Mouse (Mus musculus) gonadal fat pad, adult 2 months (tissue): ENCODE data around the gene Dlk2. TPM values are rescaled to one million over a fixed set of nuclear protein-coding genes. Genes with fewer than 3 reads are reported as not detected.

Source experiments
- DNase-seq: peaks from one replicate; pipeline ENCODE4 v3.0.0-alpha.2; 2012; ENCODE audit warnings: low read depth
- polyA plus RNA-seq: library from polyadenylated mRNA; depleted of rRNA; stranded (reverse); fragments of >200 nt; gene quantifications from 2 replicates; pipeline ENCODE4 v1.2.3, GENCODE M21; 2012; rRNA removed

Gene Dlk2
- polyA plus RNA-seq, 1 experiment, result 5.3 TPM

DNA sequence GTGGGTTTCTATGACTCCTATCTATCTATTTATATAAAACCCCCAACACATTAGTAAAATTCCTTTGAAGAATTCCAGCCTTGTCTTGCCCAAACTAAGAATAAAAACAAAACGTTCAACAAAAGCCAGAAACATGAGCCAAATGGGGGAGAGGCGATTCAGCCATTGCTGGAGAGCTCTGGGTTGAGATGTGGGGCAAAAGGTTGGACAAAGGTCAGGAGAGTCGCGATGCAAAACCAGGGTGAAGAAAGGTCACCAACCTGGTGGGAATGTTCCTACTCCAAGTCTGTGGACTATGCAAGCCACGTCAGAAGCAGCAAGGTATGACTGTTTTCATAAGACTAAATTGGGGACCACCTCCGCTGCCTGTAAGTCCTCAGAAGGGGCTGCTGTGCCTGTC, 23.3 kb downstream of the Dlk2 start:
- no peak for DNase-seq

DNA sequence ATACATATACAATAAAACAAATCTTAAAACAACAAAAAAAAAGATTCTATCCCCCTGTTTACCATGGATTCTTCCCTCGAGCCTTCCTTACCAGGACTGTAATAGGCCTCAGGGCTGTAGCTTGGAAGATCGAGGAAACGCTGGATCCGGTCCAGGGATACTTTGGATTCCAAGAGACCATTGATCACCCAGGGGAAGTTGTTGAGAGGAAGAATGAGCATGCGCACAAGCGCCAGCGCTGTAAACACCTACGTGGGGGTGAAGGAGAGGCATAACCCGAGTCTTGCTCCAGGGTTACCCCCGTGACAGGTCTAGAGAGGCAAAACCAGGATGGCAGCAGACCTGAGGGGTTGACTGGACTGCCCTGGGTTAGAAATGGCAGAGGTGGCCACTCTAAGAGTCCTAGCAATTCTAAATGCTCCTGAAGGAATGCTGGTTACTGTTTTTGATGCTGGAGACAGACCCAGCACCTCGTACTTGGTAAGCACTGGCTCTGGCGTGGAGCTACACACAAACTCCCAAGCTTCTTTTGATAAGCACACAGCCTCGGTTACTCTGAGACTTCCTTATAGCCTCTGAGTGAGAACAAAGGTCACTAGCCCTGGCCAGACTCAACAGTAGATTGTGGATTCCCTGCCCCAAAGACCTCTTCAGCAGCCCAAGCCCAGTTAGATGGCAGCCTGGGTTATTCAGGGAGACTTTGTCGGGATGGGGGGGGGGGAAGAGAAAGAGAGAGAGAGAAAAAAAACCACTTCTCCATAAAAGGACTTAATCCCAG, 25.0 kb downstream of the Dlk2 start:
- no peak for DNase-seq

DNA sequence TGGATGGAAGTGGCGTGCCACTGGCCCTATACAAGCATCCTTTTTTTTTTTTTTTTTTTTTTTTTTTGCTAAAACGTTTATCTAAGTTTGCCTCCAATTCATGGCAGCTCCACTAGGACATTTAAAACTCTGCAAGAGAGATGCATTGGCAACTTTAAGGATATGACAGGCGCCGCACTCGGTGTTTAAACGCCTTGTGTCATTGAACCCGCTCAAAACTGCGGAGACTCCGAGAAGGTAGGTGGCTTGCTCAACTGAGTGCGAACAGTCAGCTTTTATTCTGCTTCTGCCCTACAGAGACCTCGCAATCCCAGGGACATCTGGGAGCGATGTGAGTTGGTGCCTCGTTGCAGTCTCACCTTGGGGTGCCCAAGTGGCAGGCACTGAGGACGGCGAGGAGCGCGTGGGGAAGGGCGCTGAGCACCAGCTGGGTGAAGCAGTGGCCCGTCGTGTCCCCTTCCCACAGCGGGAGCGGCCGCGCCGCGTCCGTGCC, 30.2 kb downstream of the Dlk2 start:
- no peak for DNase-seq

DNA sequence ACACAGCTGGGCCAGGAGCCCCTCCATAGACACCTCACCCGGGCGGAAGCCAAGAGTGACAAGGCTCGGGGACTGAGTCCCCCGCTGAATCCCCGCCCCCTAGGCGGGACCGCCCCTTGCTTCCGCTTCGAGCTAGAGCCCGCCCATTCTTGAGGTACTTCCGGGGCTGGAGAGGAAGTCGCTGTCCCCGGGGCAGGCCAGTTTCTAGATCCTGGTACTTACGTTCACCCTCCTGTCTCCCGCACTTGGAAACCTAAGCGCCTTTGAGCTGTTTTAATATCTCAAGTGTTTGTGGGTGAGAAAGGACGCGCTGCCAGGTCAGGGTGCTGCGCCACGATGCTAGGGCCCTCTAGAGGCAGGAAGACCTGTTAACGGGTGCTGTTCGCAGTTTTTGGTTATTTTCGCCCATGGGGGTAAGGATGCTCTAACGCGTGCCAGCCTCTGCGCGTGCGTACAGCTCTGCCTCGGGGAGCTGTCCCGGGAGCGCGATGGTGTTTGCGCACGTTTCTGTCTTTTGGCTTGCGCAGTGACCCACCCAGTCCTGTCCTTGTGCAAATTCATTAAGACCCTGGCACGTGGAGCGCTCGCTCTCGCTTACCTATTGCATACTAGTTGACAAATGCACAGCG, 30.8 kb downstream of the Dlk2 start, which contains the start of gene Abcc10:
Abcc10 (minus strand) TSS at position 447 of the 629 bp plus-strand sequence.
- peak; percentile 75 for DNase-seq

DNA sequence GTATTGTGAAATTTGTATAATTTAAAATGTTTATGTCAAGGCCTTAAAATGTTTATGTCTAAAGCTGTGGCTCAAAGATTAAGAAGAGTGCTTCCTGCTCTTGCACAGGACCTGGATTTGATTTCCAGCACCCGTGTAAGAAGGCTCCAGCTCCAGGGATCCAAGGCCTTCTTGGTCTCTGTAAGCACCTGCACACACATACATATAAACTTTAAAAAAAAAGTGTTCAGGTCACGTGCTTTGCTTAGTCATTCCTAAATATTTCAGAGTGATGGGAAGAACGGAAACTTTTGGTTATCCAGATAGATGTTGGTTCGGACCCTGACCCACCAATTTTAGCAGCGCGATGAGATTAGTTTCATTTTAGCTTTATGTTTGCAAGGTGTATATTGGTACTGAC, 31.5 kb downstream of the Dlk2 start:
- no peak for DNase-seq

DNA sequence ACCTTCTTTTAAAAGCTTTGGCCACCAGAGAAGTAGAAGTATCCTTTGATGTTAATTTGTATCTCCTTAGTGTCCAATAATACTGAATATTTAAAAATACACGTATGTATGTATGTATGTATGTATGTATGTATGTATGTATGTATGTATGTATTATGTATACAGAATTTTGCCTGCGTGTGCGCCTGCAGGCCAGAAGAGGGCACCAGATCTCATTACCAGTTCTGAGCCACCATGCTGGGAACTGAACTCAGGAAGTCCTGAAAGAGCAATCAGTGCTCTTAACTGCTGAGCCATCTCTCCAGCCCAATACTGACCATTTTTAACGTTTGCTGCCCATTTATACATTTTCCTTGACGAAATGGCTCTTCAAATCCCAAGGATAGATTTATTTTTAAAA, 39.3 kb downstream of the Dlk2 start:
- no peak for DNase-seq

DNA sequence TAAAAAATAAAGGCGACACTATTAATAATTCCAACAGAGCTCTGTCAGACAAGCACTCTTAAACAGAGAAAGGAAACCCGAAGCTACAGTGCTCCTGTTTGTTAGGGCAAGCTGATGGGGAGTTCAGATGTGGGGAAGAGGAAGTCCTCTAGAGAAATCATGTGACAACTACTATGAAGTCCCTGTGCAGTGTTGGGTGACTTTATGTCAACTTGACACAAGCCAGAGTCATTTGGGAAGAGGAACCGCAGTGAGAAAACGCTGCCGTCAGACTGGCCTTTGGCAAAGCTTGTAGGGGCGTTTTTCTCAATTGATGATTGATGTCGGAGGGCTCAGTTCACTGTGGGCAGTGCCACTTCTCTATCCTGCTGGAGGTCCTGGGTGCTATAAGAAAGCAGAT, 44.0 kb downstream of the Dlk2 start:
- no peak for DNase-seq

DNA sequence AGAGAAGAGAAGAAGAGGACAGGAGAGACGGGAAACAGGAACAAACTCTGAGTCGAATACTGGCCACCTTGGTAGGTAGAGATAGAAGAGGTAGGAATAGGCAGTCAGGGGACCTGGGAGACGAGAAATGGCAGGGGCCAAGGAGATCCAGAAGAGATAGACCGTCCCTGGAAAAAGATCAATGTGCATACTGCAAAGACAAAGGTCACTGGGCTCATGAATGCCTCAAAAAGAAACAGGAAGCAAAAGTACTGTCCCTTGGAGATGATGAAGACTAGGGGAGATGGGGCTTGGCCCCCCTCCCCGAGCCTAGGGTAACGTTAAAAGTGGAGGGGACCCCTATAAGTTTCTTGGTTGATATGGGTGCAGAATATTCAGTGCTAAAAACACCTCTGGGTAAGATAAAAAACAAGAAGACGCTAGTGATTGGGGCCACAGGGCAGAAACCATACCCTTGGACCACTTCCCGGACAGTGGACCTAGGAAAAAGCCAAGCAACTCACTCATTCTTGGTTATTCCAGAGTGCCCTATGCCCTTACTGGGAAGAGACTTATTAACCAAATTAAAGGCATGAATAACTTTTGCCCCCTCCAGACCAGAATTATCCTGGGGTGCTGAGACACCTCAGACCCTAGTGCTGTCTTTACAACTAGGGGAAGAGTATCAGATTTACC, 53.9 kb downstream of the Dlk2 start:
- no peak for DNase-seq

Other genes with a start within 250 kb of the Dlk2 start
- gene Mrps18a, start 186.4 kb upstream of the Dlk2 start, polyA plus RNA-seq, result 43.8 and 49.0 TPM in 2 replicates
- gene Rsph9, start 153.2 kb upstream of the Dlk2 start, polyA plus RNA-seq, result 10.0 and 13.0 TPM in 2 replicates
- 23.9 and 25.8 TPM in 2 replicates for gene Mad2l1bp, start 143.9 kb upstream of the Dlk2 start, polyA plus RNA-seq
- 117 and 138 TPM in 2 replicates for gene Gtpbp2, start 136.4 kb upstream of the Dlk2 start, polyA plus RNA-seq
- 4.9 and 6.3 TPM in 2 replicates for gene Polh, start 94.8 kb upstream of the Dlk2 start, polyA plus RNA-seq
- 43.0 and 44.9 TPM in 2 replicates for gene Xpo5, start 94.6 kb upstream of the Dlk2 start, polyA plus RNA-seq
- 53.0 and 62.2 TPM in 2 replicates for gene Polr1c, start 49.4 kb upstream of the Dlk2 start, polyA plus RNA-seq
- 146 and 181 TPM in 2 replicates for gene Yipf3, start 49.3 kb upstream of the Dlk2 start, polyA plus RNA-seq
- gene Lrrc73, start 43.9 kb upstream of the Dlk2 start, polyA plus RNA-seq, result 1.2 and 1.4 TPM in 2 replicates
- gene Tjap1, start 14.4 kb upstream of the Dlk2 start, polyA plus RNA-seq, result 28.1 and 29.4 TPM in 2 replicates
- gene Abcc10, start 30.9 kb downstream of the Dlk2 start, polyA plus RNA-seq, result 11.8 and 13.8 TPM in 2 replicates
- gene Zfp318, start 86.3 kb downstream of the Dlk2 start, polyA plus RNA-seq, result 11.6 and 13.4 TPM in 2 replicates
- gene Crip3, start 131.5 kb downstream of the Dlk2 start, polyA plus RNA-seq, result 0.92 and 1.1 TPM in 2 replicates
- gene Slc22a7, start 141.0 kb downstream of the Dlk2 start, polyA plus RNA-seq, result 0.10 TPM in 1 of 2 replicates, not detected in the other
- 0.43 and 0.56 TPM in 2 replicates for gene Ttbk1, start 190.3 kb downstream of the Dlk2 start, polyA plus RNA-seq
- 1.4 and 3.4 TPM in 2 replicates for gene Dnph1, start 199.3 kb downstream of the Dlk2 start, polyA plus RNA-seq
- 29.7 and 30.8 TPM in 2 replicates for gene Cul9, start 249.0 kb downstream of the Dlk2 start, polyA plus RNA-seq